Mouse (Mus musculus) heart, postnatal 0 days (tissue): Measurements from ENCODE around the gene Plcb1. TPM values are rescaled to one million over a fixed set of nuclear protein-coding genes. Genes with fewer than 3 reads are reported as not detected.

Experiments
- ATAC-seq: fragments of 200-750 bp; cut with Nextera tagmentation; 2 replicates; pipeline ENCODE4 v1.8.0; 2017; ENCODE audit warnings: low read depth, moderate number of reproducible peaks, moderate library complexity; ENCODE audit not compliant: insufficient read depth
- DNase-seq: peaks from one replicate; pipeline ENCODE4 v3.0.0-alpha.2; 2016; ENCODE audit warnings: low spot score
- H3K27ac ChIP-seq: fragments of 300-500 bp; sonication (generic); 2 replicates; pipeline ENCODE4 v1.5.1; 2014; ENCODE audit warnings: low read depth, mild to moderate bottlenecking
- H3K27me3 ChIP-seq: fragments of 300-500 bp; sonication (generic); 2 replicates; pipeline ENCODE4 v1.6.1; 2014; ENCODE audit warnings: low read length, mixed read lengths; ENCODE audit not compliant: control insufficient read depth, insufficient read depth
- H3K36me3 ChIP-seq: fragments of 300-500 bp; sonication (generic); replicated peaks from 2 replicates; pipeline ENCODE4 v1.6.1; 2014; ENCODE audit warnings: low read length, mixed read lengths; ENCODE audit not compliant: control insufficient read depth, insufficient read depth
- H3K4me1 ChIP-seq: fragments of 300-500 bp; sonication (generic); 2 replicates; pipeline ENCODE4 v1.6.1; 2014; ENCODE audit warnings: antibody characterized with exemption; ENCODE audit not compliant: control insufficient read depth, insufficient read depth
- H3K4me2 ChIP-seq: fragments of 300-500 bp; sonication (generic); 2 replicates; pipeline ENCODE4 v1.6.1; 2014; ENCODE audit warnings: low read depth, mild to moderate bottlenecking, low read length, moderate library complexity
- H3K4me3 ChIP-seq: fragments of 300-500 bp; sonication (generic); 2 replicates; pipeline ENCODE4 v1.5.1; 2014; ENCODE audit warnings: low read depth, low read length
- H3K9ac ChIP-seq: fragments of 300-500 bp; sonication (generic); replicated peaks from 2 replicates; pipeline ENCODE4 v1.6.1; 2014; ENCODE audit warnings: low read depth, low read length, mixed read lengths
- H3K9me3 ChIP-seq: fragments of 300-500 bp; sonication (generic); replicated peaks from 2 replicates; pipeline ENCODE4 v1.6.1; 2016; ENCODE audit warnings: low read length; ENCODE audit not compliant: control insufficient read depth
- CTCF ChIP-seq: IDR thresholded peaks from 2 replicates; pipeline ENCODE4 v1.5.1; 2016; ENCODE audit warnings: antibody characterized with exemption, control low read depth, low read depth
- EP300 ChIP-seq: IDR thresholded peaks from 2 replicates; pipeline ENCODE4 v1.6.1; 2016; ENCODE audit warnings: antibody characterized with exemption, low read depth
- WGBS: fragments of 180-500 bp; shearing (Covaris S2); extraction: QIAGEN DNeasy Blood & Tissue Kit; methylation state at CpG from one replicate; pipeline ENCODE4 v1.1.7; 2014; 5-methylcytosine and 5-hydroxymethylcytosine counted together
- polyA plus RNA-seq: library from polyadenylated mRNA; unstranded; fragments of >200 nt; fragmentation: Nextera tagmentation; extraction: Ambion mirVana; gene quantifications from 2 replicates; pipeline ENCODE4 v1.2.1, GENCODE M21; 2015
- total RNA-seq: library from RNA; depleted of rRNA; stranded (reverse); fragments of >200 nt; gene quantifications from 2 replicates; pipeline ENCODE4 v1.2.3, GENCODE M21; 2014; ENCODE audit warnings: low replicate concordance

Plcb1 gene
- total and polyA plus RNA-seq, 2 experiments from 2014 or later = 3.4 to 3.5 TPM

- Histone ChIP-seq H3K9ac (no peak overlapping the region), H3K27me3 (no peaks in the 10 kb centered on the region), H3K4me2 (no peak overlapping the region), H3K9me3 (no peaks in the 10 kb centered on the region), H3K4me1 (no peaks in the 10 kb centered on the region), H3K4me3 (no peak overlapping the region), H3K36me3 (no peaks in the 10 kb centered on the region), H3K27ac (no peak overlapping the region)
- TF ChIP-seq CTCF (no peak), EP300 (no peak)
- no peak for DNase-seq
- ATAC-seq = no peak
- WGBS = 48% methylated on average over 6 of the region's 6 CpGs
Measured at GRCm38 (mm10) chr2:134974711-134975110, 188.8 kb downstream of the Plcb1 start.

GRCm38 (mm10) chr2:134976796-134977330, 191.0 kb downstream of the Plcb1 start:
- no peak overlapping the region for H3K4me3 ChIP-seq
- WGBS = 49% methylated on average over 3 of the region's 3 CpGs
- TF ChIP-seq EP300 = no peak
- no peak for TF ChIP-seq CTCF
- H3K9ac ChIP-seq = no peak overlapping the region
- H3K27ac ChIP-seq = no peak overlapping the region
- H3K36me3 ChIP-seq = no peaks in the 10 kb centered on the region
- DNase-seq = no peak
- H3K4me2 ChIP-seq = no peak overlapping the region
- H3K27me3 ChIP-seq = no peaks in the 10 kb centered on the region
- no peaks in the 10 kb centered on the region for H3K9me3 ChIP-seq
- H3K4me1 ChIP-seq = no peaks in the 10 kb centered on the region
- ATAC-seq = no peak

DNA sequence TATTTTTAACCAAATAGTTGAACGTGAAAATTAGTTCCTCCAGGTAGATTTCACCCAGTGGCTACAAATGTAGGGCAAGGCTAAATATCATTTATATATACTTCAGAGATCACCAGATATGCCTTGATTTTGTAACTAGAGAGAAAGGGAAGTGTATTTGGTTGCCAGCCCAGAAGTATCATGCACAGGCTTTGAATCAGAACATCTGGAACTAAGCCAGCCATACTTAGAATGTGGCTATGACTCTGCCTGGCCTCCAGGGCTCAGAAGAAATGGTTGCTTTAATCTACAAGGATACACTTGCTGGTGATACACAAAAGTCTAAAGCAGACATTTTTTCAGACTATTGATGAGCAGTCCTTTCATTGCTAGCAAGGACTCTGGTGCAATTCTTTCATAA, 191.8 kb downstream of the Plcb1 start:
- DNase-seq (no peak), ATAC-seq (no peak)
- no peak for TF ChIP-seq CTCF
- TF ChIP-seq EP300 = no peak
- no peak overlapping the region for H3K27ac ChIP-seq
- H3K4me3 ChIP-seq = no peak overlapping the region
- H3K36me3 ChIP-seq = no peaks in the 10 kb centered on the region
- no peak overlapping the region for H3K4me2 ChIP-seq
- H3K9ac ChIP-seq = no peak overlapping the region
- no peaks in the 10 kb centered on the region for H3K4me1 ChIP-seq
- WGBS = 65% methylated on average over 1 of the region's 1 CpGs
- H3K9me3 ChIP-seq = no peaks in the 10 kb centered on the region
- no peaks in the 10 kb centered on the region for H3K27me3 ChIP-seq

DNA sequence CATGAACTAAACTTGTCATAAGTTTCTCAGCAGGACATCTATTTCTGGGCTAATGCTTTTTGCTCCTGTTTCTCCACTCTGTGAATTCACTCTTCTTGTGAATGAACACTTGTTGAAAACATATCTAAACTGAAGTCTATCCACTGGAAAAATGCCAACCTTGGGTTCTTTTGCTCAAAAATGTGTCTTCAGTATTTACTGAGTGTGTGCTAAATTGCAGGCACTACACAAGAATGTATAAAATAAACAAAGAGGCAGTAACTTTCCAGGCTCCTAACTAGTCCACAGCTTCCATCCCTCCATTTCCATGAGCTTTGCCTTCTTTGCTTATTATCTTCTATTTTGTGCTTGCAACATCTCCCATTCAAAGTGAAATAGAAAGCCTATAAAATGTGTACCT, 195.5 kb downstream of the Plcb1 start:
- no peak overlapping the region for H3K4me2 ChIP-seq
- no peak overlapping the region for H3K9ac ChIP-seq
- H3K36me3 ChIP-seq = no peaks in the 10 kb centered on the region
- TF ChIP-seq CTCF (no peak), EP300 (no peak)
- no peaks in the 10 kb centered on the region for H3K4me1 ChIP-seq
- H3K4me3 ChIP-seq = no peak overlapping the region
- no peak overlapping the region for H3K27ac ChIP-seq
- ATAC-seq = no peak
- H3K27me3 ChIP-seq = no peaks in the 10 kb centered on the region
- no peak for DNase-seq
- H3K9me3 ChIP-seq = no peaks in the 10 kb centered on the region

DNA sequence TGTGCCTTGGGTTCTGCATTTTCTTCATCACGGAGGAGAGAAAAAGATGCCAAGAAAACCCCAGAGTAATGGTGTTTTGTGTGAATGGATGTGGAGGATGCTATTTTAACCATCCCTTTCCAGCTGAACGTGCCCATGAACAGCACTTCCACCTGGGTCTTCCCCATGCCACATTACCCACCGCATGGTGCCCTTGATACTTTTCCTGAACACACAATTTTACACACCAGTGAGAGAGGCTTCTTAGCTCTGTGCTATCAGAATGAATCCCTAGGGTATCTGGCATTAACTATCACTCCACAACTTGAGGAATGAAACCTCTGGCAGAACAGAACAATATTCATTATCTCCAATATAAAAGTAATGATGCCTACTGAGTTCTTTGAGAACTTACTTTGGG, 199.0 kb downstream of the Plcb1 start:
- Histone ChIP-seq H3K27me3 (no peaks in the 10 kb centered on the region), H3K4me3 (no peak overlapping the region), H3K4me1 (no peaks in the 10 kb centered on the region), H3K9me3 (no peaks in the 10 kb centered on the region), H3K9ac (no peak overlapping the region), H3K36me3 (no peaks in the 10 kb centered on the region), H3K27ac (no peak overlapping the region), H3K4me2 (no peak overlapping the region)
- DNase-seq (no peak), ATAC-seq (no peak)
- WGBS = 72% methylated on average over 3 of the region's 3 CpGs
- no peak for TF ChIP-seq CTCF
- no peak for TF ChIP-seq EP300

GRCm38 (mm10) chr2:134987978-134988377, 202.1 kb downstream of the Plcb1 start:
- no peak for TF ChIP-seq EP300
- TF ChIP-seq CTCF = no peak
- Histone ChIP-seq H3K4me3 (no peak overlapping the region), H3K4me1 (no peaks in the 10 kb centered on the region), H3K9me3 (no peaks in the 10 kb centered on the region), H3K9ac (no peak overlapping the region), H3K36me3 (no peaks in the 10 kb centered on the region), H3K27ac (no peak overlapping the region), H3K27me3 (no peaks in the 10 kb centered on the region), H3K4me2 (no peak overlapping the region)
- ATAC-seq (no peak), DNase-seq (no peak)
- 74% methylated on average over 5 of the region's 5 CpGs for WGBS
